Mouse (Mus musculus) heart, adult 2 months (tissue): ENCODE data around the gene Hoxb2. TPM values are rescaled to one million over a fixed set of nuclear protein-coding genes. Genes with fewer than 3 reads are reported as not detected.

Experiments used
- DNase-seq, 2 experiments: peaks; one replicate each; pipeline ENCODE4 v3.0.0; 2021
- H3K27ac ChIP-seq: fragments of 200-600 bp; 2 replicates; pipeline ENCODE4 v1.8.1; 2022
- H3K27me3 ChIP-seq: fragments of 200-500 bp; 2 replicates; pipeline ENCODE4 v1.6.1; 2012; ENCODE audit warnings: mild to moderate bottlenecking, low read length, inconsistent platforms, mixed read lengths; ENCODE audit not compliant: control insufficient read depth, insufficient read depth
- H3K36me3 ChIP-seq: fragments of 200-500 bp; 2 replicates; pipeline ENCODE4 v1.6.1; 2012; ENCODE audit warnings: low read length, inconsistent platforms; ENCODE audit not compliant: control insufficient read depth, insufficient read depth
- H3K4me1 ChIP-seq: fragments of 200-500 bp; 2 replicates; pipeline ENCODE4 v1.6.1; 2011; ENCODE audit warnings: low read length; ENCODE audit not compliant: control insufficient read depth, insufficient read depth
- H3K4me3 ChIP-seq: fragments of 200-600 bp; 2 replicates; pipeline ENCODE4 v1.8.1; 2022
- H3K79me2 ChIP-seq: fragments of 200-500 bp; replicated peaks from 2 replicates; pipeline ENCODE4 v1.6.1; 2012; ENCODE audit warnings: mild to moderate bottlenecking, inconsistent platforms, low read length, moderate library complexity, mixed read lengths; ENCODE audit not compliant: control insufficient read depth, insufficient read depth
- H3K9ac ChIP-seq: fragments of 200-500 bp; 2 replicates; pipeline ENCODE4 v1.6.1; 2012; ENCODE audit warnings: low read depth, mild to moderate bottlenecking, control low read depth, inconsistent platforms, low read length, mixed read lengths
- CTCF ChIP-seq: fragments of 200-600 bp; IDR thresholded peaks from 2 replicates; pipeline ENCODE4 v1.8.1; 2022; ENCODE audit warnings: antibody characterized with exemption, mild to moderate bottlenecking, moderate library complexity
- EP300 ChIP-seq: fragments of 200-500 bp; IDR thresholded peaks from 2 replicates; pipeline ENCODE4 v1.6.1; 2011; ENCODE audit warnings: low read depth, low read length, control low read depth; ENCODE audit not compliant: insufficient read depth
- POLR2A ChIP-seq: fragments of 200-500 bp; IDR thresholded peaks from 2 replicates; pipeline ENCODE4 v1.6.1; 2011; ENCODE audit warnings: mild to moderate bottlenecking, low read depth, low read length, control low read depth; ENCODE audit not compliant: insufficient read depth
- WGBS: fragments of 180-500 bp; shearing (Covaris S2); methylation state at CpG from one replicate; pipeline ENCODE4 v1.1.7; 2018; 5-methylcytosine and 5-hydroxymethylcytosine counted together
- intact Hi-C: fragments of 180-260 bp; cut with DNase I; formaldehyde crosslinking; loops from one replicate; pipeline ENCODE4 v1.15.1; 2025
- polyA plus RNA-seq: library from polyadenylated mRNA; depleted of rRNA; stranded (reverse); fragments of >200 nt; gene quantifications from 2 replicates; pipeline ENCODE4 v1.2.3, GENCODE M21; 2012
- total RNA-seq, 2 experiments: library from RNA; stranded (reverse); gene quantifications; 2 replicates each; pipeline ENCODE4 v1.2.3; 2021

Hoxb2 gene
- total and polyA plus RNA-seq, 3 experiments = 0.23 to 1.4 (median 0.68) TPM

- H3K9ac ChIP-seq = no peak overlapping the region
- H3K79me2 ChIP-seq = no peaks in the 10 kb centered on the region
- H3K27me3 ChIP-seq = peaks cover 14% of the 10 kb centered on the region
- no peaks in the 10 kb centered on the region for H3K36me3 ChIP-seq
- H3K27ac ChIP-seq = no peak overlapping the region
- intact Hi-C loops = no loop called here
- no peak for DNase-seq
- no peaks in the 10 kb centered on the region for H3K4me1 ChIP-seq
- 55% methylated on average over 3 of the region's 3 CpGs for WGBS
- no peak overlapping the region for H3K4me3 ChIP-seq
- no peak for TF ChIP-seq EP300
- no peak for TF ChIP-seq CTCF
- no peak for TF ChIP-seq POLR2A
Observed at GRCm38 (mm10) chr11:96334998-96335397, 15.3 kb upstream of the Hoxb2 start.

GRCm38 (mm10) chr11:96336597-96336996, 13.7 kb upstream of the Hoxb2 start:
- Histone ChIP-seq H3K27me3 (peaks cover 20% of the 10 kb centered on the region), H3K27ac (no peak overlapping the region), H3K4me1 (no peaks in the 10 kb centered on the region), H3K79me2 (no peaks in the 10 kb centered on the region), H3K9ac (no peak overlapping the region), H3K4me3 (no peak overlapping the region), H3K36me3 (no peaks in the 10 kb centered on the region)
- intact Hi-C loops = no loop called here
- no peak for DNase-seq
- WGBS = 34% methylated on average over 2 of the region's 2 CpGs
- TF ChIP-seq POLR2A (no peak), CTCF (no peak), EP300 (no peak)

- intact Hi-C loops = no loop called here
- Histone ChIP-seq H3K9ac (no peak overlapping the region), H3K4me3 (no peak overlapping the region), H3K79me2 (no peaks in the 10 kb centered on the region), H3K27ac (no peak overlapping the region), H3K4me1 (no peaks in the 10 kb centered on the region), H3K27me3 (peaks cover 24% of the 10 kb centered on the region), H3K36me3 (no peaks in the 10 kb centered on the region)
- DNase-seq = no peak
- no peak for TF ChIP-seq EP300
- no peak for TF ChIP-seq CTCF
- no peak for TF ChIP-seq POLR2A
- whole genome bisulfite sequencing = 23% methylated on average over 6 of the region's 6 CpGs
Observed at GRCm38 (mm10) chr11:96337026-96337425, 13.3 kb upstream of the Hoxb2 start.

GRCm38 (mm10) chr11:96338957-96339855, 11.1 kb upstream of the Hoxb2 start:
- H3K4me3 ChIP-seq = no peak overlapping the region
- H3K27ac ChIP-seq = no peak overlapping the region
- no peaks in the 10 kb centered on the region for H3K4me1 ChIP-seq
- no peak for DNase-seq
- intact Hi-C loops = no loop called here
- 41% methylated on average over 7 of the region's 7 CpGs for WGBS
- H3K9ac ChIP-seq = no peak overlapping the region
- peaks cover 16% of the 10 kb centered on the region for H3K27me3 ChIP-seq
- no peaks in the 10 kb centered on the region for H3K36me3 ChIP-seq
- no peaks in the 10 kb centered on the region for H3K79me2 ChIP-seq
- TF ChIP-seq EP300 (no peak), CTCF (no peak), POLR2A (no peak)

GRCm38 (mm10) chr11:96340698-96341365, 9.5 kb upstream of the Hoxb2 start:
- Histone ChIP-seq H3K27me3 (peaks cover 17% of the 10 kb centered on the region), H3K79me2 (no peaks in the 10 kb centered on the region), H3K4me3 (peak overlapping the region; percentile 36), H3K9ac (peak overlapping the region; percentile 49), H3K36me3 (no peaks in the 10 kb centered on the region), H3K4me1 (no peaks in the 10 kb centered on the region), H3K27ac (no peak overlapping the region; the same call in 1 of the 2 replicates)
- intact Hi-C loops = loop anchor here (1.0 kb wide), 1 partner anchor 27 kb away; no protein-coding TSS in a partner anchor
- WGBS = 3% methylated on average over 35 of the region's 36 CpGs
- DNase-seq = peak in 1 of 2 experiments; percentile 29
- no peak for TF ChIP-seq CTCF
- TF ChIP-seq POLR2A = no peak
- TF ChIP-seq EP300 = no peak
